Mouse (Mus musculus) C2C12 (cell line): ENCODE data around the gene Ackr2.

ENCODE experiments used
- CEBPB ChIP-seq: IDR thresholded peaks from one replicate; pipeline ENCODE4 v1.6.1; 2011; ENCODE audit warnings: low read depth, mild to moderate bottlenecking, control low read depth, moderate library complexity
- CTCF ChIP-seq: IDR thresholded peaks from one replicate; pipeline ENCODE4 v1.5.1; 2011; ENCODE audit not compliant: control insufficient read depth, insufficient read depth, insufficient read length
- MAX ChIP-seq: IDR thresholded peaks from one replicate; pipeline ENCODE4 v1.6.1; 2011; ENCODE audit warnings: mild to moderate bottlenecking, control low read depth
- MYOD1 ChIP-seq: IDR thresholded peaks from one replicate; pipeline ENCODE4 v1.6.1; 2011; ENCODE audit warnings: low read depth; ENCODE audit not compliant: control insufficient read depth, insufficient read length

GRCm38 (mm10) chr9:121911196-121911595 is 13.0 kb downstream of the Ackr2 start:
- TF ChIP-seq CTCF, result no peak
- no peak for TF ChIP-seq MYOD1
- no peak for TF ChIP-seq MAX
- TF ChIP-seq CEBPB, result no peak
